9 mouse cellular contexts compared by ENCODE assay signal in genomic region chr9:44178389-44178788, GRCm38 (mm10). TPM values are rescaled to one million over a fixed set of nuclear protein-coding genes. Genes with fewer than 3 reads are reported as not detected.
A peak's percentile ranks its signal among the peaks of the same experiment; 100 is the strongest.
DNase-seq lines count a peak whose midpoint lies in the region; ATAC-seq lines count a peak whose summit lies in the region.
"Had no signal": no experiment of that assay in that cellular context is flagged by ENCODE, and none has a peak within 500 bp of the region (broad histone marks: within the 10 kb centered on the region; RNA-seq: fewer than 3 reads in every experiment).

No protein-coding gene starts in this region.

- no peaks in the 10 kb centered on the region for H3K4me1 ChIP-seq in hindbrain, embryonic 10.5 days (replicated peaks)
- H3K4me1 ChIP-seq in hindbrain, embryonic 14.5 days (replicated peaks; ENCODE audit: control insufficient read depth, insufficient read depth, low read length): no peaks in the 10 kb centered on the region
- H3K4me1 ChIP-seq: lung, embryonic 15.5 days had no signal

- H3K36me3 ChIP-seq in hindbrain, embryonic 10.5 days: peaks cover 27% of the 10 kb centered on the region
- no peaks in the 10 kb centered on the region for H3K36me3 ChIP-seq in hindbrain, embryonic 14.5 days (replicated peaks; ENCODE audit: control insufficient read depth, insufficient read depth)
- H3K36me3 ChIP-seq: lung, embryonic 15.5 days had no signal

- H3K27me3 ChIP-seq in hindbrain, embryonic 10.5 days (ENCODE audit: insufficient read depth, poor library complexity, severe bottlenecking): no peaks in the 10 kb centered on the region
- no peaks in the 10 kb centered on the region for H3K27me3 ChIP-seq in hindbrain, embryonic 14.5 days (ENCODE audit: control insufficient read depth, insufficient read depth, low read length)
- H3K27me3 ChIP-seq: lung, embryonic 15.5 days had no signal

- DNase-seq in hindbrain, embryonic 10.5 days (ENCODE audit: low spot score): peak; percentile 10
- DNase-seq in hindbrain, embryonic 14.5 days (ENCODE audit: low spot score): no peak
- DNase-seq in CD4-positive helper T cell, adult 2 months (ENCODE audit: low read depth, low spot score): peak; percentile 41
- peak; percentile 29 for DNase-seq in T-cell, adult 2 months (ENCODE audit: low spot score)
- peak; percentile 18 for DNase-seq in kidney, postnatal 14 days
- peak; percentile 77 for DNase-seq in testis, postnatal 14 days (ENCODE audit: low spot score)
- DNase-seq in gastrocnemius, postnatal 14 days: no peak
- DNase-seq in layer of hippocampus, adult 9-10 months (ENCODE audit: low spot score): no peak

- no peak overlapping the region for H3K9ac ChIP-seq in hindbrain, embryonic 14.5 days
- H3K9ac ChIP-seq: lung, embryonic 15.5 days had no signal

- 88% methylated on average over 14 of the region's 14 CpGs for WGBS in hindbrain, embryonic 10.5 days
- WGBS in hindbrain, embryonic 14.5 days: 81% methylated on average over 14 of the region's 14 CpGs

- no peak overlapping the region for H3K4me3 ChIP-seq in hindbrain, embryonic 10.5 days
- no peak overlapping the region for H3K4me3 ChIP-seq in hindbrain, embryonic 14.5 days (replicated peaks; ENCODE audit: low read length)
- H3K4me3 ChIP-seq: lung, embryonic 15.5 days had no signal

- intact Hi-C loops in gastrocnemius, postnatal 14 days (cut with DNase I; ENCODE audit: low total_unique reads): no loop called here

- peaks cover 9% of the 10 kb centered on the region for H3K9me3 ChIP-seq in hindbrain, embryonic 10.5 days
- no peaks in the 10 kb centered on the region for H3K9me3 ChIP-seq in hindbrain, embryonic 14.5 days (ENCODE audit: control insufficient read depth, low read length)
- H3K9me3 ChIP-seq: lung, embryonic 15.5 days had no signal

- ATAC-seq in hindbrain, embryonic 14.5 days (ENCODE audit: low FRiP score): no peak

- H3K27ac ChIP-seq in hindbrain, embryonic 10.5 days: no peak overlapping the region
- no peak overlapping the region for H3K27ac ChIP-seq in hindbrain, embryonic 14.5 days
- H3K27ac ChIP-seq: lung, embryonic 15.5 days had no signal

- no peak overlapping the region for H3K4me2 ChIP-seq in hindbrain, embryonic 14.5 days (replicated peaks)
- H3K4me2 ChIP-seq: lung, embryonic 15.5 days had no signal

RNA-seq across cellular contexts. Expression of gene Mcam, which starts 44.1 kb away (rescaled TPM):
- polyA plus RNA-seq in hindbrain, embryonic 10.5 days (2016; fragmentation: Nextera tagmentation; extraction: Ambion mirVana): 10.8 and 11.2 TPM in 2 replicates
- 12.6 and 13.6 TPM in 2 replicates for polyA plus RNA-seq in hindbrain, embryonic 14.5 days (2014; fragmentation: Nextera tagmentation; extraction: Ambion mirVana)
- 10 to 100 TPM; 62.3 to 83.8 TPM for total RNA-seq in gastrocnemius, postnatal 14 days (2021)

RNA-seq across cellular contexts. Expression of gene Cbl, which starts 55.5 kb away (rescaled TPM):
- 21.1 and 22.8 TPM in 2 replicates for polyA plus RNA-seq in hindbrain, embryonic 10.5 days (2016; fragmentation: Nextera tagmentation; extraction: Ambion mirVana)
- 22.4 and 22.9 TPM in 2 replicates for polyA plus RNA-seq in hindbrain, embryonic 14.5 days (2014; fragmentation: Nextera tagmentation; extraction: Ambion mirVana)
- total RNA-seq in gastrocnemius, postnatal 14 days (2021): 10 to 100 TPM; 12.1 to 12.8 TPM

Comparison
In these comparisons a context has a peak if more than half of its experiments do, and no peak if none do; other contexts are left out.
1. DNase-seq: peak in hindbrain, embryonic 10.5 days (single experiment), CD4-positive helper T cell, adult 2 months (single experiment), T-cell, adult 2 months (single experiment), kidney, postnatal 14 days (single experiment) and testis, postnatal 14 days (single experiment); none in hindbrain, embryonic 14.5 days (single experiment), gastrocnemius, postnatal 14 days (single experiment) and layer of hippocampus, adult 9-10 months (single experiment).